Mouse (Mus musculus) left cerebral cortex, postnatal 10 days (tissue): ENCODE data around the gene Flot2. TPM values are rescaled to one million over a fixed set of nuclear protein-coding genes. Genes with fewer than 3 reads are reported as not detected.

Experiments used
- DNase-seq, 2 experiments: peaks; one replicate each; pipeline ENCODE4 v3.0.0; 2021 to 2022; ENCODE audit warnings: low spot score in 2 of 2, mixed read lengths in 1 of 2; ENCODE audit errors: extremely low spot score in 1 of 2
- intact Hi-C: fragments of 180-260 bp; cut with DNase I; formaldehyde crosslinking; loops from one replicate; pipeline ENCODE4 v1.15.1; 2025
- total RNA-seq, 2 experiments: library from RNA; stranded (reverse); gene quantifications; 2 replicates each; pipeline ENCODE4 v1.2.3; 2021

Gene Flot2
- total RNA-seq, 2 experiments from 2014 or later: 148 TPM

GRCm38 (mm10) chr11:78056946-78057345 lies 19.2 kb downstream of the Flot2 start:
- no peak for DNase-seq
- intact Hi-C loops: no loop called here

- peak; percentile 46 to 88 for DNase-seq
- intact Hi-C loops: loop anchor here (5.0 kb wide), 2 partner anchors 92 to 117 kb away; partner anchors contain the start of genes Nek8 and Tlcd1
Observed at GRCm38 (mm10) chr11:78059833-78060757, 22.4 kb downstream of the Flot2 start.

- DNase-seq: no peak
- intact Hi-C loops: loop anchor here (5.0 kb wide), 2 partner anchors 90 to 115 kb away; partner anchors contain the start of genes Nek8 and Tlcd1
Observed at GRCm38 (mm10) chr11:78062563-78062962, 24.8 kb downstream of the Flot2 start.

GRCm38 (mm10) chr11:78065906-78066305 lies 28.2 kb downstream of the Flot2 start:
- intact Hi-C loops: no loop called here
- no peak for DNase-seq

- DNase-seq: no peak
- intact Hi-C loops: no loop called here
Observed at GRCm38 (mm10) chr11:78066641-78067040, 28.9 kb downstream of the Flot2 start.

GRCm38 (mm10) chr11:78067566-78067965 lies 29.8 kb downstream of the Flot2 start:
- no peak for DNase-seq

GRCm38 (mm10) chr11:78069130-78069529 lies 31.4 kb downstream of the Flot2 start:
- DNase-seq: no peak
- intact Hi-C loops: no loop called here

More at GRCm38 (mm10) chr11:78067566-78067965, 29.8 kb downstream of the Flot2 start:
- intact Hi-C loops: no loop called here

GRCm38 (mm10) chr11:78069646-78070045 lies 31.9 kb downstream of the Flot2 start:
- intact Hi-C loops: no loop called here
- no peak for DNase-seq

GRCm38 (mm10) chr11:78071938-78072337 lies 34.2 kb downstream of the Flot2 start:
- intact Hi-C loops: no loop called here
- no peak for DNase-seq

- intact Hi-C loops: no loop called here
- DNase-seq: no peak
Observed at GRCm38 (mm10) chr11:78072425-78073130, 34.8 kb downstream of the Flot2 start.

GRCm38 (mm10) chr11:78073577-78074276 lies 36.0 kb downstream of the Flot2 start:
- intact Hi-C loops: no loop called here

GRCm38 (mm10) chr11:78074277-78074652 lies 36.5 kb downstream of the Flot2 start:
- DNase-seq: no peak
- intact Hi-C loops: no loop called here

More at GRCm38 (mm10) chr11:78073577-78074276, 36.0 kb downstream of the Flot2 start:
- DNase-seq: no peak

GRCm38 (mm10) chr11:78074666-78075065 lies 36.9 kb downstream of the Flot2 start:
- no peak for DNase-seq
- intact Hi-C loops: no loop called here

- intact Hi-C loops: no loop called here
Observed at GRCm38 (mm10) chr11:78079961-78080921, 42.5 kb downstream of the Flot2 start, which contains the start of gene Eral1. Eral1 (minus strand) TSS chr11:78080383.

GRCm38 (mm10) chr11:78083595-78083994 lies 45.9 kb downstream of the Flot2 start:
- intact Hi-C loops: no loop called here
- DNase-seq: no peak

More at GRCm38 (mm10) chr11:78079961-78080921, 42.5 kb downstream of the Flot2 start, which contains the start of gene Eral1:
- peak; percentile 79 to 87 for DNase-seq

- intact Hi-C loops: no loop called here
- no peak for DNase-seq
Observed at GRCm38 (mm10) chr11:78086925-78087479, 49.3 kb downstream of the Flot2 start.

GRCm38 (mm10) chr11:78087756-78088281 lies 50.1 kb downstream of the Flot2 start:
- intact Hi-C loops: no loop called here
- no peak for DNase-seq
